Mouse (Mus musculus) cerebellum, adult 8-10 months (tissue): ENCODE measurements around the gene Aaas.
"Not testable (repeated sequence)": the region's sequence is repeated elsewhere in the genome, so short reads cannot be mapped to it uniquely, and the experiment has no call there.

Source experiments
- DNase-seq: peaks from one replicate; pipeline ENCODE4 v3.0.0; 2022

Aaas gene

GRCm38 (mm10) chr15:102355871-102356441 lies 5.4 kb upstream of the Aaas start:
- DNase-seq = no peak

GRCm38 (mm10) chr15:102355134-102355870 lies 4.7 kb upstream of the Aaas start:
- no peak for DNase-seq

GRCm38 (mm10) chr15:102353986-102354385 lies 3.4 kb upstream of the Aaas start:
- no peak for DNase-seq

- no peak for DNase-seq
Measured at GRCm38 (mm10) chr15:102352177-102352576, 1.6 kb upstream of the Aaas start.

- no peak for DNase-seq
Measured at GRCm38 (mm10) chr15:102350942-102351291, 346 bp upstream of the Aaas start.

- DNase-seq = no peak
Measured at GRCm38 (mm10) chr15:102346444-102346843, 4.1 kb downstream of the Aaas start.

GRCm38 (mm10) chr15:102344490-102344889 lies 6.1 kb downstream of the Aaas start:
- DNase-seq = no peak

GRCm38 (mm10) chr15:102341580-102341979 lies 9.0 kb downstream of the Aaas start:
- no peak for DNase-seq

- DNase-seq = no peak
Measured at GRCm38 (mm10) chr15:102339612-102340011, 11.0 kb downstream of the Aaas start.

- no peak for DNase-seq
Measured at GRCm38 (mm10) chr15:102336946-102337345, 13.6 kb downstream of the Aaas start.

- not testable (repeated sequence) for DNase-seq
Measured at GRCm38 (mm10) chr15:102335925-102336324, 14.6 kb downstream of the Aaas start.

- no peak for DNase-seq
Measured at GRCm38 (mm10) chr15:102335254-102335653, 15.3 kb downstream of the Aaas start.

- DNase-seq = peak; percentile 75
Measured at GRCm38 (mm10) chr15:102331610-102332015, 19.0 kb downstream of the Aaas start, which contains the start of gene Myg1. Gene Myg1, plus strand, starts transcription at chr15:102331709.

- no peak for DNase-seq
Measured at GRCm38 (mm10) chr15:102326892-102327291, 23.7 kb downstream of the Aaas start.

GRCm38 (mm10) chr15:102326022-102326576 lies 24.5 kb downstream of the Aaas start, which contains the start of gene Pfdn5:
Gene Pfdn5, plus strand, starts transcription at chr15:102326116.
- peak; percentile 86 for DNase-seq

GRCm38 (mm10) chr15:102324654-102325473 lies 25.7 kb downstream of the Aaas start:
- no peak for DNase-seq

GRCm38 (mm10) chr15:102316263-102316662 lies 34.3 kb downstream of the Aaas start:
- peak; percentile 51 for DNase-seq

GRCm38 (mm10) chr15:102315292-102315691 lies 35.3 kb downstream of the Aaas start:
- DNase-seq = no peak

- DNase-seq = no peak
Measured at GRCm38 (mm10) chr15:102311489-102311888, 39.1 kb downstream of the Aaas start.

GRCm38 (mm10) chr15:102310074-102310845 lies 40.3 kb downstream of the Aaas start:
- DNase-seq = no peak

GRCm38 (mm10) chr15:102308717-102309116 lies 41.9 kb downstream of the Aaas start:
- DNase-seq = no peak

GRCm38 (mm10) chr15:102302542-102302941 lies 48.0 kb downstream of the Aaas start:
- DNase-seq = no peak
